Mouse (Mus musculus) MEL (cell line): ENCODE data around the gene Mfsd2a.

ENCODE experiments used
- BHLHE40 ChIP-seq: IDR thresholded peaks from 2 replicates; pipeline ENCODE4 v1.6.1; 2012; ENCODE audit warnings: low read depth, mild to moderate bottlenecking, inconsistent platforms, low read length, improper control_type of control experiment, borderline replicate concordance
- CHD2 ChIP-seq: IDR thresholded peaks from 2 replicates; pipeline ENCODE4 v1.6.1; 2011; ENCODE audit warnings: low read length, improper control_type of control experiment
- CTCF ChIP-seq, 3 experiments: IDR thresholded peaks in 2 of 3; conservative IDR thresholded peaks in 1 of 3; 2 replicates each; pipeline ENCODE4 v1.5.1; 2011 to 2012; ENCODE audit warnings: low read length in 3 of 3, low read depth in 2 of 3, mild to moderate bottlenecking in 2 of 3, improper control_type of control experiment in 1 of 3, inconsistent platforms in 1 of 3, mixed read lengths in 1 of 3, moderate library complexity in 1 of 3; ENCODE audit not compliant: control insufficient read depth in 1 of 3, insufficient read depth in 1 of 3, poor library complexity in 1 of 3, severe bottlenecking in 1 of 3
- ETS1 ChIP-seq: IDR thresholded peaks from 2 replicates; pipeline ENCODE4 v1.6.1; 2012; ENCODE audit warnings: low read depth, mild to moderate bottlenecking, inconsistent platforms, low read length, improper control_type of control experiment, moderate library complexity
- MAFK ChIP-seq: IDR thresholded peaks from 2 replicates; pipeline ENCODE4 v1.6.1; 2011; ENCODE audit warnings: low read depth, mild to moderate bottlenecking, low read length, improper control_type of control experiment, borderline replicate concordance
- MEF2A ChIP-seq: IDR thresholded peaks from 2 replicates; pipeline ENCODE4 v1.6.1; 2014; ENCODE audit warnings: low read depth, mild to moderate bottlenecking, inconsistent platforms, low read length, improper control_type of control experiment; ENCODE audit not compliant: poor library complexity, insufficient replicate concordance, severe bottlenecking; ENCODE audit errors: extremely low read depth
- POLR2A ChIP-seq, 2 experiments: IDR thresholded peaks; 2 replicates each; pipeline ENCODE4 v1.6.1; 2011 to 2012; ENCODE audit warnings: low read length in 2 of 2, mild to moderate bottlenecking in 2 of 2, control low read depth in 1 of 2, improper control_type of control experiment in 1 of 2, low read depth in 1 of 2, moderate library complexity in 1 of 2; ENCODE audit not compliant: control insufficient read depth in 1 of 2, insufficient read depth in 1 of 2, poor library complexity in 1 of 2
- POLR2AphosphoS2 ChIP-seq: IDR thresholded peaks from 2 replicates; pipeline ENCODE4 v1.6.1; 2011; ENCODE audit warnings: low read length, improper control_type of control experiment
- UBTF ChIP-seq: IDR thresholded peaks from 2 replicates; pipeline ENCODE4 v1.6.1; 2012; ENCODE audit warnings: low read depth, mild to moderate bottlenecking, inconsistent platforms, low read length, improper control_type of control experiment, moderate library complexity, borderline replicate concordance; ENCODE audit not compliant: insufficient read depth
- USF1 ChIP-seq: IDR thresholded peaks from 2 replicates; pipeline ENCODE4 v1.6.1; 2014; ENCODE audit warnings: low read depth, mild to moderate bottlenecking, inconsistent platforms, low read length, improper control_type of control experiment, moderate library complexity
- ZKSCAN1 ChIP-seq: IDR thresholded peaks from 2 replicates; pipeline ENCODE4 v1.6.1; 2012; ENCODE audit warnings: low read depth, mild to moderate bottlenecking, inconsistent platforms, low read length, improper control_type of control experiment, moderate library complexity

DNA sequence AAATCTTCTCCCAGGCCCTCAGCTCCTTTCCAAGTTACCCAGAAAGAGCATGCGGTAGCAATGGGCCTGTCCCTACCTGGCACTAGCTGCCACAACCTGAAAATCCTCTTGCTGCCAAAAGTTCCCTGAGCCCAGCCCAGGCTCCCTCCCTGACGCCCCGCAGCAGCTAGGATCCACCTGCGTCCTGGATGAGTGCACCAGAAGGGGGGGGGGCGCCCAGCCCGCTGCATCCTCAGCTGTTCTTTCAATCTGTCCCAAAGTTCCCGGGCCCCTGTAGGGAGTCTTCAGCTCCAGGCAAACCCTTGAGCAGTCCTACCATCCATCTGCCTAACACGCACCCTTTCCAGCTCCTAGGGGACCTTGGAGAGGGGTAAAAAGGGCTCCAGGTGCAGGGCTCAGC, 1.2 kb downstream of the Mfsd2a start:
- no peak for TF ChIP-seq USF1
- no peak for TF ChIP-seq MEF2A
- TF ChIP-seq POLR2A (IDR thresholded peaks at IDR 0.05; ENCODE audit: control insufficient read depth in 1 of 2, insufficient read depth in 1 of 2, low read depth in 1 of 2, low read length in 2 of 2, poor library complexity in 1 of 2): no peak
- no peak for TF ChIP-seq CTCF (IDR thresholded peaks at IDR 0.05 in 2 of 3, conservative IDR thresholded peaks at IDR 0.05 in 1 of 3; ENCODE audit: control insufficient read depth in 1 of 3, insufficient read depth in 1 of 3, low read depth in 2 of 3, low read length in 3 of 3, poor library complexity in 1 of 3, severe bottlenecking in 1 of 3)
- no peak for TF ChIP-seq BHLHE40
- no peak for TF ChIP-seq ZKSCAN1
- no peak for TF ChIP-seq POLR2AphosphoS2
- TF ChIP-seq MAFK: no peak
- TF ChIP-seq UBTF: no peak
- TF ChIP-seq CHD2: no peak
- 0 out of 2 replicates have a peak, but pooled peaks have one; percentile 14 for TF ChIP-seq ETS1
